Mouse (Mus musculus) erythroblast, embryonic 14.5 days (primary cell): ENCODE measurements around the gene Malrd1. TPM values are rescaled to one million over a fixed set of nuclear protein-coding genes. Genes with fewer than 3 reads are reported as not detected.

ENCODE experiments used
- H3K27me3 ChIP-seq: 2 replicates; pipeline ENCODE4 v1.6.1; 2012; ENCODE audit warnings: inconsistent platforms; ENCODE audit not compliant: control insufficient read depth
- H3K36me3 ChIP-seq: 2 replicates; pipeline ENCODE4 v1.6.1; 2012; ENCODE audit warnings: mild to moderate bottlenecking, inconsistent platforms; ENCODE audit not compliant: control insufficient read depth
- H3K4me1 ChIP-seq: 2 replicates; pipeline ENCODE4 v1.6.1; 2012; ENCODE audit warnings: inconsistent platforms; ENCODE audit not compliant: control insufficient read depth
- H3K4me3 ChIP-seq: replicated peaks from 2 replicates; pipeline ENCODE3; 2012; ENCODE audit warnings: moderate library complexity, mild to moderate bottlenecking, inconsistent platforms
- H3K9me3 ChIP-seq: 2 replicates; pipeline ENCODE4 v1.6.1; 2012; ENCODE audit warnings: low read length, inconsistent platforms, mixed read lengths; ENCODE audit not compliant: control insufficient read depth
- GATA1 ChIP-seq: IDR thresholded peaks from 2 replicates; pipeline ENCODE4 v1.6.1; 2012; ENCODE audit warnings: low read length, inconsistent platforms, mixed read lengths
- TAL1 ChIP-seq: IDR thresholded peaks from 3 replicates; pipeline ENCODE4 v1.6.1; 2012; ENCODE audit warnings: low read length, inconsistent platforms, mixed read lengths
- polyA plus RNA-seq: library from polyadenylated mRNA; stranded (reverse); fragments of >175 nt; gene quantifications from 2 replicates; pipeline ENCODE4 v1.2.3, GENCODE M21; 2012

Gene Malrd1
- polyA plus RNA-seq, 1 experiment, result not detected

- H3K4me1 ChIP-seq, result no peaks in the 10 kb centered on the region
- no peaks in the 10 kb centered on the region for H3K27me3 ChIP-seq
- TF ChIP-seq GATA1 (no peak), TAL1 (no peak)
- H3K9me3 ChIP-seq, result no peaks in the 10 kb centered on the region
- H3K4me3 ChIP-seq, result no peak overlapping the region
- H3K36me3 ChIP-seq, result no peaks in the 10 kb centered on the region
Observed at GRCm38 (mm10) chr2:16228187-16228832, 702.0 kb downstream of the Malrd1 start.

GRCm38 (mm10) chr2:16240861-16241260, 714.6 kb downstream of the Malrd1 start:
- H3K9me3 ChIP-seq, result no peaks in the 10 kb centered on the region
- no peaks in the 10 kb centered on the region for H3K27me3 ChIP-seq
- no peaks in the 10 kb centered on the region for H3K36me3 ChIP-seq
- TF ChIP-seq GATA1, result no peak
- no peaks in the 10 kb centered on the region for H3K4me1 ChIP-seq
- no peak overlapping the region for H3K4me3 ChIP-seq

- H3K9me3 ChIP-seq, result no peaks in the 10 kb centered on the region
- no peak for TF ChIP-seq GATA1
- no peak for TF ChIP-seq TAL1
- H3K4me1 ChIP-seq, result no peaks in the 10 kb centered on the region
- no peaks in the 10 kb centered on the region for H3K36me3 ChIP-seq
- no peak overlapping the region for H3K4me3 ChIP-seq
- H3K27me3 ChIP-seq, result no peaks in the 10 kb centered on the region
Observed at GRCm38 (mm10) chr2:16243097-16243496, 716.8 kb downstream of the Malrd1 start.

- no peaks in the 10 kb centered on the region for H3K4me1 ChIP-seq
- no peak overlapping the region for H3K4me3 ChIP-seq
- H3K9me3 ChIP-seq, result peaks cover 2% of the 10 kb centered on the region; the same call in 1 of the 2 replicates
- TF ChIP-seq TAL1, result no peak
- no peak for TF ChIP-seq GATA1
- H3K27me3 ChIP-seq, result no peaks in the 10 kb centered on the region
- H3K36me3 ChIP-seq, result no peaks in the 10 kb centered on the region
Observed at GRCm38 (mm10) chr2:16248861-16249260, 722.6 kb downstream of the Malrd1 start.

- H3K9me3 ChIP-seq, result peaks cover 2% of the 10 kb centered on the region; the same call in 1 of the 2 replicates
- TF ChIP-seq GATA1 (no peak), TAL1 (no peak)
- no peaks in the 10 kb centered on the region for H3K4me1 ChIP-seq
- H3K4me3 ChIP-seq, result no peak overlapping the region
- no peaks in the 10 kb centered on the region for H3K36me3 ChIP-seq
- H3K27me3 ChIP-seq, result no peaks in the 10 kb centered on the region
Observed at GRCm38 (mm10) chr2:16252274-16252673, 726.0 kb downstream of the Malrd1 start.
